Mouse (Mus musculus) adipose tissue, adult 10 weeks (tissue): ENCODE results near the gene Gprc5c. TPM values are rescaled to one million over a fixed set of nuclear protein-coding genes. Genes with fewer than 3 reads are reported as not detected.

Experiments used
- polyA plus RNA-seq: library from polyadenylated mRNA; stranded (reverse); fragments of 350-450 nt; fragmentation: Illumina TruSeq; extraction: RNeasy Lipid Tissue Mini Kit (QIAGEN cat#74804); gene quantifications from one replicate; pipeline ENCODE4 v1.2.3, GENCODE M21; 2014; ENCODE audit warnings: low read depth, low replicate concordance

Gene Gprc5c
- 71.0 TPM for polyA plus RNA-seq

GRCm38 (mm10) chr11:114850452-114851268 lies at the start of gene Gprc5c:
TSS of gene Gprc5c (plus strand) at chr11:114851152.

GRCm38 (mm10) chr11:114889991-114890518 lies 39.1 kb downstream of the Gprc5c start, which contains the start of gene Cd300a:
TSS of gene Cd300a (plus strand) at chr11:114890041.

Other genes with a start within 250 kb of the Gprc5c start
- gene Rpl38, start 182.6 kb upstream of the Gprc5c start, polyA plus RNA-seq = 1,374 TPM
- gene Ttyh2, start 175.7 kb upstream of the Gprc5c start, polyA plus RNA-seq = 14.8 TPM
- gene Dnaic2, start 123.7 kb upstream of the Gprc5c start, polyA plus RNA-seq = 2.7 TPM
- gene Kif19a, start 85.8 kb upstream of the Gprc5c start, polyA plus RNA-seq = 2.4 TPM
- 2.4 TPM for gene Btbd17, start 55.2 kb upstream of the Gprc5c start, polyA plus RNA-seq
- gene Gpr142, start 52.2 kb upstream of the Gprc5c start, polyA plus RNA-seq = 0.29 TPM
- 8.6 TPM for gene Cd300a, start 38.9 kb downstream of the Gprc5c start, polyA plus RNA-seq
- 5.1 TPM for gene Cd300lb, start 83.2 kb downstream of the Gprc5c start, polyA plus RNA-seq
- not detected for gene Cd300c, start 118.0 kb downstream of the Gprc5c start, polyA plus RNA-seq
- gene Cd300ld, start 138.8 kb downstream of the Gprc5c start, polyA plus RNA-seq = 5.6 TPM
- gene Cd300c2, start 150.7 kb downstream of the Gprc5c start, polyA plus RNA-seq = 6.4 TPM
- gene Cd300ld2, start 165.0 kb downstream of the Gprc5c start, polyA plus RNA-seq = not detected
- gene Cd300ld4, start 175.9 kb downstream of the Gprc5c start, polyA plus RNA-seq = 5.1 TPM
- gene Cd300ld5, start 186.6 kb downstream of the Gprc5c start, polyA plus RNA-seq = 7.2 TPM
- gene Cd300ld3, start 197.3 kb downstream of the Gprc5c start, polyA plus RNA-seq = 17.1 TPM
- gene Cd300e, start 211.0 kb downstream of the Gprc5c start, polyA plus RNA-seq = not detected
- gene Rab37, start 240.3 kb downstream of the Gprc5c start, polyA plus RNA-seq = 0.61 TPM